Mouse (Mus musculus) embryonic stem cell, embryonic (primary cell): ENCODE data around the gene Card9.

ENCODE experiments used
- CTCF ChIA-PET, 4 experiments: fragments of 300-600 bp in 2 of 4; fragments of 350-600 bp in 2 of 4; sonication (Branson Sonifier 250); formaldehyde crosslinking; loops; one replicate each; lab custom pipeline; 2022; ENCODE audit warnings: inconsistent platforms in 2 of 4; lab: Charles Lee
- POLR2A ChIA-PET, 4 experiments: fragments of 300-600 bp in 2 of 4; fragments of 350-600 bp in 2 of 4; sonication (Branson Sonifier 250); formaldehyde crosslinking; loops; one replicate each; lab custom pipeline; 2022; ENCODE audit warnings: antibody characterized with exemption in 4 of 4, inconsistent platforms in 1 of 4; lab: Charles Lee

Gene Card9

GRCm38 (mm10) chr2:26325386-26326181 is 35.1 kb downstream of the Card9 start:
- CTCF ChIA-PET, result interaction anchor here (0.5 to 3.4 kb wide), 88 partner anchors 9 to 713 kb away, joined by 3 to 41 read pairs (median 5); partner anchors contain the start of genes Dnlz (in 4 of the 4), Inpp5e (in 4 of the 4), Gpsm1 (in 3 of the 4) and Snapc4 (in 3 of the 4)

GRCm38 (mm10) chr2:26324917-26325316 is 35.8 kb downstream of the Card9 start:
- ChIA-PET CTCF (interaction anchor here (0.5 to 3.4 kb wide), 88 partner anchors 9 to 714 kb away, joined by 3 to 41 read pairs (median 5); partner anchors contain the start of genes Dnlz (in 4 of the 4), Inpp5e (in 4 of the 4), Gpsm1 (in 3 of the 4) and Snapc4 (in 3 of the 4)), POLR2A (interaction anchor here (0.6 to 10.7 kb wide), 54 partner anchors 9 to 1201 kb away, joined by 3 to 111 read pairs (median 4); partner anchors contain the start of genes Dnlz (in 3 of the 4), Inpp5e (in 3 of the 4), Gpsm1 (in 2 of the 4) and Sec16a (in 2 of the 4))

More at GRCm38 (mm10) chr2:26325386-26326181, 35.1 kb downstream of the Card9 start:
- POLR2A ChIA-PET, result interaction anchor here (0.6 to 10.7 kb wide), 54 partner anchors 9 to 1200 kb away, joined by 3 to 111 read pairs (median 4); partner anchors contain the start of genes Dnlz (in 3 of the 4), Snapc4 (in 3 of the 4), Gpsm1 (in 2 of the 4) and Inpp5e (in 2 of the 4)

- ChIA-PET POLR2A (interaction anchor here in 3 of 4 experiments (0.5 to 10.7 kb wide), 16 partner anchors 18 to 312 kb away, joined by 3 to 111 read pairs (median 4); partner anchors contain the start of genes Inpp5e (in 2 of the 3), Dnlz (in 1 of the 3) and Snapc4 (in 1 of the 3)), CTCF (interaction anchor here in 3 of 4 experiments (0.8 to 3.4 kb wide), 10 partner anchors 7 to 244 kb away, joined by 3 to 38 read pairs (median 10); partner anchors contain the start of genes Dnlz (in 2 of the 3), Inpp5e (in 2 of the 3) and Gpsm1 (in 1 of the 3))
Observed at GRCm38 (mm10) chr2:26323589-26324325, 37.0 kb downstream of the Card9 start.

GRCm38 (mm10) chr2:26320245-26321185 is 40.2 kb downstream of the Card9 start:
- CTCF ChIA-PET, result no interaction called here

GRCm38 (mm10) chr2:26319519-26320244 is 41.0 kb downstream of the Card9 start:
- CTCF ChIA-PET, result interaction anchor here in 2 of 4 experiments (0.6 to 1.4 kb wide), 3 partner anchors 46 to 166 kb away, joined by 3 read pairs; no protein-coding TSS in a partner anchor
- POLR2A ChIA-PET, result interaction anchor here in 2 of 4 experiments (0.6 to 1.4 kb wide), 5 partner anchors 10 to 314 kb away, joined by 3 to 5 read pairs (median 4); no protein-coding TSS in a partner anchor

More at GRCm38 (mm10) chr2:26320245-26321185, 40.2 kb downstream of the Card9 start:
- POLR2A ChIA-PET, result interaction anchor here in 1 of 4 experiments (1.1 to 10.7 kb wide), 4 partner anchors 11 to 125 kb away, joined by 3 to 111 read pairs (median 4); no protein-coding TSS in a partner anchor

- ChIA-PET CTCF (interaction anchor here in 2 of 4 experiments (1.2 to 1.4 kb wide), 2 partner anchors 45 to 166 kb away, joined by 3 read pairs; no protein-coding TSS in a partner anchor), POLR2A (interaction anchor here in 2 of 4 experiments (0.7 to 1.4 kb wide), 6 partner anchors 10 to 198 kb away, joined by 3 to 4 read pairs (median 4); no protein-coding TSS in a partner anchor)
Observed at GRCm38 (mm10) chr2:26319109-26319508, 41.6 kb downstream of the Card9 start.

- ChIA-PET POLR2A (interaction anchor here in 3 of 4 experiments (0.5 to 1.3 kb wide), 6 partner anchors 18 to 937 kb away, joined by 3 to 7 read pairs (median 4); partner anchors contain the start of gene Dnlz (in 1 of the 3)), CTCF (interaction anchor here in 3 of 4 experiments (0.6 to 1.4 kb wide), 7 partner anchors 21 to 318 kb away, joined by 3 to 10 read pairs (median 3); partner anchors contain the start of gene Dnlz (in 1 of the 3))
Observed at GRCm38 (mm10) chr2:26317991-26318672, 42.6 kb downstream of the Card9 start.

- CTCF ChIA-PET, result interaction anchor here in 2 of 4 experiments (0.5 to 3.0 kb wide), 5 partner anchors 8 to 252 kb away, joined by 3 to 22 read pairs (median 3); partner anchors contain the start of gene Inpp5e (in 1 of the 2)
- POLR2A ChIA-PET, result interaction anchor here in 3 of 4 experiments (0.6 to 2.4 kb wide), 11 partner anchors 8 to 548 kb away, joined by 3 to 13 read pairs (median 3); partner anchors contain the start of gene Dnlz (in 2 of the 3)
Observed at GRCm38 (mm10) chr2:26317371-26317770, 43.3 kb downstream of the Card9 start.

GRCm38 (mm10) chr2:26316576-26317246 is 44.0 kb downstream of the Card9 start:
- POLR2A ChIA-PET, result interaction anchor here (0.6 to 2.9 kb wide), 23 partner anchors 8 to 549 kb away, joined by 3 to 16 read pairs (median 4); partner anchors contain the start of genes Inpp5e (in 2 of the 4), Dnlz (in 1 of the 4) and Qsox2 (in 1 of the 4)

GRCm38 (mm10) chr2:26315925-26316311 is 44.8 kb downstream of the Card9 start:
- ChIA-PET POLR2A (interaction anchor here (0.6 to 2.9 kb wide), 28 partner anchors 9 to 320 kb away, joined by 3 to 16 read pairs (median 4); partner anchors contain the start of genes Dnlz (in 2 of the 4), Inpp5e (in 2 of the 4), Qsox2 (in 1 of the 4) and Sec16a (in 1 of the 4)), CTCF (interaction anchor here (0.6 to 3.0 kb wide), 13 partner anchors 9 to 384 kb away, joined by 3 to 22 read pairs (median 5); partner anchors contain the start of genes Inpp5e (in 2 of the 4) and Dnlz (in 1 of the 4))

More at GRCm38 (mm10) chr2:26316576-26317246, 44.0 kb downstream of the Card9 start:
- CTCF ChIA-PET, result interaction anchor here in 3 of 4 experiments (1.0 to 3.0 kb wide), 8 partner anchors 9 to 253 kb away, joined by 3 to 22 read pairs (median 7); partner anchors contain the start of gene Inpp5e (in 2 of the 3)

GRCm38 (mm10) chr2:26315072-26315924 is 45.4 kb downstream of the Card9 start, which contains the start of gene Gpsm1:
TSS of gene Gpsm1 (plus strand) at chr2:26315515.
- POLR2A ChIA-PET, result interaction anchor here (0.6 to 2.9 kb wide), 21 partner anchors 10 to 321 kb away, joined by 3 to 16 read pairs (median 4); partner anchors contain the start of genes Dnlz (in 2 of the 4), Inpp5e (in 2 of the 4), Qsox2 (in 1 of the 4) and Sec16a (in 1 of the 4)
- CTCF ChIA-PET, result interaction anchor here (0.5 to 3.0 kb wide), 14 partner anchors 10 to 384 kb away, joined by 3 to 22 read pairs (median 4); partner anchors contain the start of genes Inpp5e (in 2 of the 4) and Dnlz (in 1 of the 4)

GRCm38 (mm10) chr2:26314281-26315071 is 46.2 kb downstream of the Card9 start:
- ChIA-PET POLR2A (interaction anchor here in 2 of 4 experiments (0.8 to 2.9 kb wide), 7 partner anchors 11 to 131 kb away, joined by 3 to 16 read pairs (median 4); partner anchors contain the start of genes Dnlz (in 1 of the 2) and Sec16a (in 1 of the 2)), CTCF (interaction anchor here in 2 of 4 experiments (0.7 to 3.0 kb wide), 6 partner anchors 11 to 161 kb away, joined by 3 to 22 read pairs (median 8); partner anchors contain the start of gene Inpp5e (in 1 of the 2))
